Mouse (Mus musculus): Measurements from ENCODE around the gene 1110008P14Rik. TPM values are rescaled to one million over a fixed set of nuclear protein-coding genes. Genes with fewer than 3 reads are reported as not detected.
A peak's percentile ranks its signal among the peaks of the same experiment; 100 is the strongest.

The 1110008P14Rik gene
- polyA plus RNA-seq, 2 experiments = 51.3 to 66.9 TPM

- H3K27me3 ChIP-seq (ENCODE audit: control insufficient read depth, insufficient read depth, low read length) = no peaks in the 10 kb centered on the region
- H3K27ac ChIP-seq (replicated peaks; ENCODE audit: low read depth, low read length) = no peak overlapping the region
- H3K4me2 ChIP-seq (replicated peaks; ENCODE audit: low read depth, low read length, severe bottlenecking) = no peak overlapping the region
- no peaks in the 10 kb centered on the region for H3K36me3 ChIP-seq (ENCODE audit: control insufficient read depth, insufficient read depth, low read length)
- no peaks in the 10 kb centered on the region for H3K9me3 ChIP-seq (ENCODE audit: control insufficient read depth, low read length)
- no peak overlapping the region for H3K9ac ChIP-seq (ENCODE audit: low read depth, low read length, severe bottlenecking)
- no peak for ATAC-seq (ENCODE audit: low FRiP score, low read depth)
- no peak for DNase-seq (ENCODE audit: low spot score)
- WGBS = 77% methylated on average over 3 of the region's 3 CpGs
- peaks cover 12% of the 10 kb centered on the region for H3K4me1 ChIP-seq (ENCODE audit: control insufficient read depth, insufficient read depth, low read length)
- no peak for TF ChIP-seq POLR2A (IDR thresholded peaks at IDR 0.05; ENCODE audit: borderline replicate concordance, extremely low read depth, insufficient read depth, insufficient read length)
- no peak overlapping the region for H3K4me3 ChIP-seq (replicated peaks; ENCODE audit: low read length)
These were observed 24.0 kb downstream of the 1110008P14Rik start for GRCm38 (mm10) chr2:32357710-32358109.

- no peak for ATAC-seq (ENCODE audit: low FRiP score, low read depth)
- Histone ChIP-seq H3K4me2 (replicated peaks; ENCODE audit: low read depth, low read length, severe bottlenecking) (no peak overlapping the region), H3K27ac (replicated peaks; ENCODE audit: low read depth, low read length) (no peak overlapping the region), H3K4me3 (replicated peaks; ENCODE audit: low read length) (no peak overlapping the region), H3K9ac (ENCODE audit: low read depth, low read length, severe bottlenecking) (no peak overlapping the region), H3K9me3 (ENCODE audit: control insufficient read depth, low read length) (no peaks in the 10 kb centered on the region), H3K4me1 (ENCODE audit: control insufficient read depth, insufficient read depth, low read length) (peaks cover 12% of the 10 kb centered on the region), H3K27me3 (ENCODE audit: control insufficient read depth, insufficient read depth, low read length) (no peaks in the 10 kb centered on the region), H3K36me3 (ENCODE audit: control insufficient read depth, insufficient read depth, low read length) (no peaks in the 10 kb centered on the region)
- WGBS = 67% methylated on average over 10 of the region's 10 CpGs
- no peak for TF ChIP-seq POLR2A (IDR thresholded peaks at IDR 0.05; ENCODE audit: borderline replicate concordance, extremely low read depth, insufficient read depth, insufficient read length)
- no peak for DNase-seq (ENCODE audit: low spot score)
These were observed 25.5 kb downstream of the 1110008P14Rik start for GRCm38 (mm10) chr2:32356216-32356615.

DNA sequence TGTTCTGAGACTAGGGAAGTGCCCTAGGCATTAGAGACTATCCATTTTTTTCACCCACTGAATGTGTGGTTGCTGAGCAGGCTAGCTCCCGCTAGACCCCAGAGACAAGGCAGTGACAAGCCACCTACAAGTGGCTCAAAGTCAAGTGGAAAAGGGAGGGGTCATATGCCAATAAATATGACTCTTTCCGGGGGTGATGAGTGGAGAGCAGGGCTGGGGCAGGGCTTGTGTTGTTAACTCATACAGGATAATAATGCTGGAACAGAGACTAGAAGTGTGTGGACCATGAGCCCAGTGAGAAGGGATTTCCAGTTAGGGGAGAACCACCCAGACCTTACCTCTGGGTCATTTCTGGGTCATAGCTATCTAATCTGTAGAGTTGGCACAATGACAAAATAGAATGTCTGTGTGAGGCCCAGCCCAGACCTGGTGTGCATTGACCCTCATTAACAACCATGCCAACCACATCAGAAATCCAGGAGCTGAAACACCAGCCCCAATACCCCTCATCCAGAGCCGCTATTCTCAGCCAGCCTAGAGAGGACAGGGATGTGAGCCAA lies 27.3 kb downstream of the 1110008P14Rik start:
- Histone ChIP-seq H3K27ac (replicated peaks; ENCODE audit: low read depth, low read length) (no peak overlapping the region), H3K36me3 (ENCODE audit: control insufficient read depth, insufficient read depth, low read length) (peaks cover 3% of the 10 kb centered on the region), H3K9me3 (ENCODE audit: control insufficient read depth, low read length) (no peaks in the 10 kb centered on the region), H3K4me1 (ENCODE audit: control insufficient read depth, insufficient read depth, low read length) (peaks cover 16% of the 10 kb centered on the region; the same call in 1 of the 2 replicates), H3K9ac (ENCODE audit: low read depth, low read length, severe bottlenecking) (no peak overlapping the region), H3K27me3 (ENCODE audit: control insufficient read depth, insufficient read depth, low read length) (no peaks in the 10 kb centered on the region), H3K4me2 (replicated peaks; ENCODE audit: low read depth, low read length, severe bottlenecking) (no peak overlapping the region), H3K4me3 (replicated peaks; ENCODE audit: low read length) (no peak overlapping the region)
- ATAC-seq (ENCODE audit: low FRiP score, low read depth) = no peak
- WGBS = 82% methylated on average over 3 of the region's 3 CpGs
- DNase-seq (ENCODE audit: low spot score) = no peak
- TF ChIP-seq POLR2A (IDR thresholded peaks at IDR 0.05; ENCODE audit: borderline replicate concordance, extremely low read depth, insufficient read depth, insufficient read length) = no peak

DNA sequence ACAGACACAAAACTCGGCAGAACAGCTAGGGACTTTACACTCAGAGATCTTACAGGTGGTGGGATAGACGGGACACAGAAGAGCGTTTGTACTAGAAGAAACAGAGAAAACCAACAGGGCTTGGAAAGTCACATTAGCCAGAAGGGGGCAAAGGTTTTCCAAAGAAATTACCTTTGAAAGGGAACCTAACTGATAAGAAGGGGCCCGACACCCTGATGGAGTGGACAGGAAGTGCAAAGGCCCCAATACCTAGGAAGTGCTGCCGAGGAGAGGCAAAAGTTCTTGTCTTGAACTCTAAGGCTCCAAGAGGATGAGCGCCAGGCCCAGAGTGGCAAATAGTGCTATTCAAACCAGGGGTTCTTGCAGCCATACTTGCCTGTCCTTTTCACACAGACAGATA lies 27.9 kb downstream of the 1110008P14Rik start:
- Histone ChIP-seq H3K4me3 (replicated peaks; ENCODE audit: low read length) (no peak overlapping the region), H3K27me3 (ENCODE audit: control insufficient read depth, insufficient read depth, low read length) (no peaks in the 10 kb centered on the region), H3K36me3 (ENCODE audit: control insufficient read depth, insufficient read depth, low read length) (peaks cover 9% of the 10 kb centered on the region), H3K9me3 (ENCODE audit: control insufficient read depth, low read length) (no peaks in the 10 kb centered on the region), H3K9ac (ENCODE audit: low read depth, low read length, severe bottlenecking) (no peak overlapping the region), H3K4me2 (replicated peaks; ENCODE audit: low read depth, low read length, severe bottlenecking) (peak overlapping the region; percentile 79), H3K27ac (replicated peaks; ENCODE audit: low read depth, low read length) (no peak overlapping the region), H3K4me1 (ENCODE audit: control insufficient read depth, insufficient read depth, low read length) (peaks cover 16% of the 10 kb centered on the region; the same call in 1 of the 2 replicates)
- DNase-seq (ENCODE audit: low spot score) (no peak), ATAC-seq (ENCODE audit: low FRiP score, low read depth) (no peak)
- WGBS = 58% methylated on average over 6 of the region's 6 CpGs
- no peak for TF ChIP-seq POLR2A (IDR thresholded peaks at IDR 0.05; ENCODE audit: borderline replicate concordance, extremely low read depth, insufficient read depth, insufficient read length)

- WGBS = under 1% methylated on average over 46 of the region's 63 CpGs
These were observed 28.7 kb downstream of the 1110008P14Rik start, which contains the start of gene Dnm1 for GRCm38 (mm10) chr2:32353007-32353542. Dnm1 (minus strand) TSS chr2:32353338.

More at GRCm38 (mm10) chr2:32353007-32353542, 28.7 kb downstream of the 1110008P14Rik start, which contains the start of gene Dnm1:
- H3K27me3 ChIP-seq (ENCODE audit: control insufficient read depth, insufficient read depth, low read length) = no peaks in the 10 kb centered on the region
- peak; percentile 90 for DNase-seq (ENCODE audit: low spot score)
- H3K9me3 ChIP-seq (ENCODE audit: control insufficient read depth, low read length) = no peaks in the 10 kb centered on the region
- peak within 1 kb of the TSS; percentile 79 for H3K4me2 ChIP-seq (replicated peaks; ENCODE audit: low read depth, low read length, severe bottlenecking)
- peaks cover 16% of the 10 kb centered on the region for H3K36me3 ChIP-seq (ENCODE audit: control insufficient read depth, insufficient read depth, low read length)
- peak within 1 kb of the TSS; percentile 91 for H3K27ac ChIP-seq (replicated peaks; ENCODE audit: low read depth, low read length)
- no peak for TF ChIP-seq POLR2A (IDR thresholded peaks at IDR 0.05; ENCODE audit: borderline replicate concordance, extremely low read depth, insufficient read depth, insufficient read length)
- peaks cover 16% of the 10 kb centered on the region; the same call in 1 of the 2 replicates for H3K4me1 ChIP-seq (ENCODE audit: control insufficient read depth, insufficient read depth, low read length)
- peak within 1 kb of the TSS; percentile 80 for H3K4me3 ChIP-seq (replicated peaks; ENCODE audit: low read length)
- ATAC-seq (ENCODE audit: low FRiP score, low read depth) = peak; percentile 88
- peak within 1 kb of the TSS; percentile 84 for H3K9ac ChIP-seq (ENCODE audit: low read depth, low read length, severe bottlenecking)

Data from limb, embryonic 14.5 days (tissue).